Mouse (Mus musculus): ENCODE measurements at regions not wholly inside any gene's neighbourhood (a gene's known extent, or its start where the extent isn't known, plus 50 kb on each side); places are given as distances from the start of the nearest gene placed in this dataset.

- no peaks in the 10 kb centered on the region for H3K36me3 ChIP-seq (replicated peaks; ENCODE audit: control insufficient read depth, insufficient read depth, low read depth)
- WGBS (ENCODE audit: insufficient replicate concordance), result 54% methylated on average over 11 of the region's 11 CpGs
- no peaks in the 10 kb centered on the region for H3K9me3 ChIP-seq (ENCODE audit: control insufficient read depth, low read length)
- H3K9ac ChIP-seq (replicated peaks), result no peak overlapping the region
- TF ChIP-seq CTCF (IDR thresholded peaks at IDR 0.05; ENCODE audit: low read depth), result no peak
- TF ChIP-seq EP300 (IDR thresholded peaks at IDR 0.05; ENCODE audit: low read depth), result no peak
- DNase-seq (ENCODE audit: low read depth in 3 of 3, low spot score in 3 of 3) (no peak), ATAC-seq (ENCODE audit: insufficient read depth) (no peak)
- no peak overlapping the region for H3K4me3 ChIP-seq (ENCODE audit: insufficient read depth in 1 of 2, low read depth in 2 of 2, low read length in 2 of 2)
- H3K4me2 ChIP-seq (ENCODE audit: low read depth), result no peak overlapping the region
- no peaks in the 10 kb centered on the region for H3K4me1 ChIP-seq (replicated peaks; ENCODE audit: control insufficient read depth in 2 of 2, insufficient read depth in 2 of 2, low read length in 1 of 2)
- no peaks in the 10 kb centered on the region for H3K27me3 ChIP-seq (ENCODE audit: control insufficient read depth, insufficient read depth, low read length)
- no peak overlapping the region for H3K27ac ChIP-seq
Measured at GRCm38 (mm10) chr4:106094882-106095556, 221.0 kb upstream of the Usp24 start.

GRCm38 (mm10) chr4:106096130-106096529, 219.9 kb upstream of the Usp24 start:
- TF ChIP-seq CTCF (IDR thresholded peaks at IDR 0.05; ENCODE audit: low read depth) (no peak), EP300 (IDR thresholded peaks at IDR 0.05; ENCODE audit: low read depth) (no peak)
- Histone ChIP-seq H3K36me3 (replicated peaks; ENCODE audit: control insufficient read depth, insufficient read depth, low read depth) (no peaks in the 10 kb centered on the region), H3K27me3 (ENCODE audit: control insufficient read depth, insufficient read depth, low read length) (no peaks in the 10 kb centered on the region), H3K4me1 (replicated peaks; ENCODE audit: control insufficient read depth in 2 of 2, insufficient read depth in 2 of 2, low read length in 1 of 2) (no peaks in the 10 kb centered on the region), H3K27ac (no peak overlapping the region), H3K9me3 (ENCODE audit: control insufficient read depth, low read length) (no peaks in the 10 kb centered on the region), H3K9ac (replicated peaks) (no peak overlapping the region), H3K4me3 (ENCODE audit: insufficient read depth in 1 of 2, low read depth in 2 of 2, low read length in 2 of 2) (no peak overlapping the region), H3K4me2 (ENCODE audit: low read depth) (no peak overlapping the region)
- ATAC-seq (ENCODE audit: insufficient read depth) (no peak), DNase-seq (ENCODE audit: low read depth in 3 of 3, low spot score in 3 of 3) (no peak)
- 59% methylated on average over 3 of the region's 3 CpGs for WGBS (ENCODE audit: insufficient replicate concordance)

- Histone ChIP-seq H3K4me3 (ENCODE audit: insufficient read depth in 1 of 2, low read depth in 2 of 2, low read length in 2 of 2) (no peak overlapping the region), H3K27ac (no peak overlapping the region), H3K36me3 (replicated peaks; ENCODE audit: control insufficient read depth, insufficient read depth, low read depth) (no peaks in the 10 kb centered on the region), H3K4me1 (replicated peaks; ENCODE audit: control insufficient read depth in 2 of 2, insufficient read depth in 2 of 2, low read length in 1 of 2) (no peaks in the 10 kb centered on the region), H3K4me2 (ENCODE audit: low read depth) (no peak overlapping the region), H3K27me3 (ENCODE audit: control insufficient read depth, insufficient read depth, low read length) (no peaks in the 10 kb centered on the region), H3K9me3 (ENCODE audit: control insufficient read depth, low read length) (no peaks in the 10 kb centered on the region), H3K9ac (replicated peaks) (no peak overlapping the region)
- ATAC-seq (ENCODE audit: insufficient read depth) (no peak), DNase-seq (ENCODE audit: low read depth in 3 of 3, low spot score in 3 of 3) (no peak)
- WGBS (ENCODE audit: insufficient replicate concordance), result 77% methylated on average over 1 of the region's 1 CpGs
- TF ChIP-seq EP300 (IDR thresholded peaks at IDR 0.05; ENCODE audit: low read depth) (no peak), CTCF (IDR thresholded peaks at IDR 0.05; ENCODE audit: low read depth) (no peak)
Measured at GRCm38 (mm10) chr4:106097846-106098245, 218.2 kb upstream of the Usp24 start.

- no peak overlapping the region for H3K4me2 ChIP-seq (ENCODE audit: low read depth)
- 38% methylated on average over 11 of the region's 11 CpGs for WGBS (ENCODE audit: insufficient replicate concordance)
- no peak overlapping the region for H3K27ac ChIP-seq
- H3K4me3 ChIP-seq (ENCODE audit: insufficient read depth in 1 of 2, low read depth in 2 of 2, low read length in 2 of 2), result no peak overlapping the region
- H3K4me1 ChIP-seq (replicated peaks; ENCODE audit: control insufficient read depth in 2 of 2, insufficient read depth in 2 of 2, low read length in 1 of 2), result no peaks in the 10 kb centered on the region
- no peak overlapping the region for H3K9ac ChIP-seq (replicated peaks)
- H3K36me3 ChIP-seq (replicated peaks; ENCODE audit: control insufficient read depth, insufficient read depth, low read depth), result no peaks in the 10 kb centered on the region
- DNase-seq (ENCODE audit: low read depth in 3 of 3, low spot score in 3 of 3), result no peak
- TF ChIP-seq CTCF (IDR thresholded peaks at IDR 0.05; ENCODE audit: low read depth) (no peak), EP300 (IDR thresholded peaks at IDR 0.05; ENCODE audit: low read depth) (no peak)
- no peaks in the 10 kb centered on the region for H3K9me3 ChIP-seq (ENCODE audit: control insufficient read depth, low read length)
- no peak for ATAC-seq (ENCODE audit: insufficient read depth)
- no peaks in the 10 kb centered on the region for H3K27me3 ChIP-seq (ENCODE audit: control insufficient read depth, insufficient read depth, low read length)
Measured at GRCm38 (mm10) chr4:106100211-106101025, 215.6 kb upstream of the Usp24 start.

GRCm38 (mm10) chr4:106101904-106102303, 214.1 kb upstream of the Usp24 start:
- no peaks in the 10 kb centered on the region for H3K27me3 ChIP-seq (ENCODE audit: control insufficient read depth, insufficient read depth, low read length)
- DNase-seq (ENCODE audit: low read depth in 3 of 3, low spot score in 3 of 3) (no peak), ATAC-seq (ENCODE audit: insufficient read depth) (no peak)
- no peaks in the 10 kb centered on the region for H3K9me3 ChIP-seq (ENCODE audit: control insufficient read depth, low read length)
- no peak overlapping the region for H3K4me2 ChIP-seq (ENCODE audit: low read depth)
- WGBS (ENCODE audit: insufficient replicate concordance), result 39% methylated on average over 5 of the region's 5 CpGs
- H3K9ac ChIP-seq (replicated peaks), result no peak overlapping the region
- no peak for TF ChIP-seq EP300 (IDR thresholded peaks at IDR 0.05; ENCODE audit: low read depth)
- no peak for TF ChIP-seq CTCF (IDR thresholded peaks at IDR 0.05; ENCODE audit: low read depth)
- no peak overlapping the region for H3K27ac ChIP-seq
- H3K4me1 ChIP-seq (replicated peaks; ENCODE audit: control insufficient read depth in 2 of 2, insufficient read depth in 2 of 2, low read length in 1 of 2), result no peaks in the 10 kb centered on the region
- H3K4me3 ChIP-seq (ENCODE audit: insufficient read depth in 1 of 2, low read depth in 2 of 2, low read length in 2 of 2), result no peak overlapping the region
- no peaks in the 10 kb centered on the region for H3K36me3 ChIP-seq (replicated peaks; ENCODE audit: control insufficient read depth, insufficient read depth, low read depth)

Measured in liver, embryonic 14.5 days (tissue).